Mouse (Mus musculus) bone marrow macrophage, adult 2 months (primary cell): ENCODE results near the gene Sertad1.

Experiments
- CTCF ChIP-seq: IDR thresholded peaks from 2 replicates; pipeline ENCODE4 v1.5.1; 2012; ENCODE audit warnings: low read depth, mild to moderate bottlenecking, low read length, moderate library complexity
- POLR2A ChIP-seq: IDR thresholded peaks from 2 replicates; pipeline ENCODE4 v1.6.1; 2012; ENCODE audit warnings: mild to moderate bottlenecking, low read depth, low read length, borderline replicate concordance

DNA sequence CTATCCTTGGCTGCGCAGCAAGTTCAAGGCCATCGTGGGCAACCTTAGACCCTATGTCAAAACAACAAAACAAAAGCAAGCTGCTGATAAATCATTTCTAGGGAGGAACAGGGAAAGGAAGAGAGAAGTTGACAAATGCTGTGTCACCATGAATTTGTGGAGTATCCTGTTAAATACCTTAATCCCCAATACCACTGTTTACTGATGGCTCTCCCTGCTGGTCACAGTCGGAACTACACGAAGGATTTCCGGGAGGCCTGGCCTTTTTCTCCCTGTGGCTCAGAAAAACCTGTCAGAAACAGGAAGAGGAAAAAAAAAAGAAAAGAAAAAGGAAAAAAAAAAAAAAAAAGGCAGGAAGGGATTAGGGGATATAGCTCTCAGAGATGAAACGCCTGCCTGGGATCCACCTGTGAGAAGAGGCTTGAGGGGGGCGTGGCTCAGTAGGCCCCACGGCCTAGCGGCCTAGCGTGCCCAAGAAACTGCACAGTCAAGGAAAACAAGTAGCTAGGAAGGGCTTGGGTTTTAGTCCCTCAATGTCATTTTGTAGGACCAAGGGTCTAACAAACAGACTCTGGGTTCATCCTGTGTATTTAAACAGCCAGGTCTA, 37.4 kb upstream of the Sertad1 start:
- TF ChIP-seq POLR2A = no peak
- no peak for TF ChIP-seq CTCF
